Mouse (Mus musculus) midbrain, postnatal 0 days (tissue): ENCODE data around the gene Dhx33. TPM values are rescaled to one million over a fixed set of nuclear protein-coding genes. Genes with fewer than 3 reads are reported as not detected.

Experiments used
- ATAC-seq: fragments of 200-750 bp; cut with Nextera tagmentation; 2 replicates; pipeline ENCODE4 v1.8.0; 2017; ENCODE audit warnings: moderate number of reproducible peaks, mild to moderate bottlenecking, moderate TSS enrichment, moderate library complexity; ENCODE audit not compliant: low FRiP score
- DNase-seq: peaks from one replicate; pipeline ENCODE4 v3.0.0-alpha.2; 2015; ENCODE audit warnings: low spot score
- H3K27ac ChIP-seq: fragments of 300-500 bp; sonication (generic); 2 replicates; pipeline ENCODE4 v1.5.1; 2014; ENCODE audit warnings: low read depth, mild to moderate bottlenecking, low read length, mixed read lengths
- H3K27me3 ChIP-seq: fragments of 300-500 bp; sonication (generic); 2 replicates; pipeline ENCODE4 v1.6.1; 2014; ENCODE audit warnings: low read length, control low read depth, mixed read lengths; ENCODE audit not compliant: insufficient read depth
- H3K36me3 ChIP-seq: fragments of 300-500 bp; sonication (generic); 2 replicates; pipeline ENCODE4 v1.6.1; 2014; ENCODE audit warnings: low read length, control low read depth, mixed read lengths; ENCODE audit not compliant: insufficient read depth
- H3K4me1 ChIP-seq: fragments of 300-500 bp; sonication (generic); 2 replicates; pipeline ENCODE4 v1.6.1; 2014; ENCODE audit warnings: mild to moderate bottlenecking, control low read depth, antibody characterized with exemption, low read length, mixed read lengths; ENCODE audit not compliant: insufficient read depth
- H3K4me2 ChIP-seq: fragments of 300-500 bp; sonication (generic); 2 replicates; pipeline ENCODE4 v1.6.1; 2014; ENCODE audit warnings: low read depth, mild to moderate bottlenecking, low read length, mixed read lengths; ENCODE audit not compliant: poor library complexity, severe bottlenecking
- H3K4me3 ChIP-seq: fragments of 300-500 bp; sonication (generic); 2 replicates; pipeline ENCODE4 v1.5.1; 2014; ENCODE audit warnings: low read depth, mild to moderate bottlenecking, low read length, moderate library complexity
- H3K9ac ChIP-seq: fragments of 300-500 bp; sonication (generic); replicated peaks from 2 replicates; pipeline ENCODE4 v1.6.1; 2014; ENCODE audit warnings: mild to moderate bottlenecking, low read length, moderate library complexity, mixed read lengths; ENCODE audit not compliant: poor library complexity, severe bottlenecking
- H3K9me3 ChIP-seq: fragments of 300-500 bp; sonication (generic); 2 replicates; pipeline ENCODE4 v1.6.1; 2016; ENCODE audit warnings: low read length, control low read depth
- CTCF ChIP-seq: IDR thresholded peaks from 2 replicates; pipeline ENCODE4 v1.5.1; 2016; ENCODE audit warnings: antibody characterized with exemption, mild to moderate bottlenecking
- WGBS: fragments of 180-500 bp; shearing (Covaris S2); extraction: QIAGEN DNeasy Blood & Tissue Kit; methylation state at CpG from one replicate; pipeline ENCODE4 v1.1.7; 2014; 5-methylcytosine and 5-hydroxymethylcytosine counted together
- polyA plus RNA-seq: library from polyadenylated mRNA; unstranded; fragments of >200 nt; fragmentation: Nextera tagmentation; extraction: Ambion mirVana; gene quantifications from 2 replicates; pipeline ENCODE4 v1.2.1, GENCODE M21; 2015
- total RNA-seq: library from RNA; depleted of rRNA; stranded (reverse); fragments of >200 nt; gene quantifications from 2 replicates; pipeline ENCODE4 v1.2.3, GENCODE M21; 2014

Gene Dhx33
- total and polyA plus RNA-seq, 2 experiments from 2014 or later: 10.1 to 24.0 TPM

DNA sequence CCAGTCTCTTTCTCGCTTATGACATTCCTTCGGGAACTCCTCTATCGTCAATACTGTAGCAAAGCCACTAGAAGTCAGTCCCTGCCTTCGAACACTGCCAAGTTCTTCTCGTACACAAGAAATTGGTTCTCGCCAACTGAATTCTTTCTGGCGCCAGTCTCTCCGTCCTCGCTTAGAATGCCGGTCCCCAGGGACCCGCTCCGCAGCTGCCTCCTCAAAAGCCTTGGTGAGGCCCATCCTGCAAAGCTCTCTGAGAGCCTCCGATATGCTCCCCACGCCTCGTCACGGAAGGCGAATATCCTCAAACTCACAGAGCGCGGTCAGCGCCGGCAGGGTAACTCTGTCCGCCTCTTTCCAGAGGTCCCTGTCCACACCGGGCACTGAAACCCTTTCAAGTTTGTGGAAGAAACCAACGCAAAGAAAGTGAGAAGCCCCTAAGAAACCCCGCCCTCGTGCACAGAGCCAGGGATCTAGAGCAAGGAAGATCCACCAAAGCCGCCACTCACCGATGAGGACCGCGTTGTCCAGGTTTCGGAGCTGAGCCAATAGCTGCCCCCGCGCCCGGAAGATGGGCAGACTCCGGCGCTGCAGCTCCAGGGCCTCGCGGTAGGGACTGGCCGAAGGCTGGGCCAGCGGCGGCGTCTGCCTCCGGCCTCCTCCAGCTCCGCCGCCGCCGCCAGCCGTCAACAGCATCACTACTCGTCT lies 474 bp downstream of the Dhx33 start:
- Histone ChIP-seq H3K4me1 (peaks cover 9% of the 10 kb centered on the region; the same call in 1 of the 2 replicates), H3K9me3 (no peaks in the 10 kb centered on the region), H3K4me2 (peak overlapping the region; percentile 90), H3K27ac (peak overlapping the region; percentile 71), H3K27me3 (no peaks in the 10 kb centered on the region), H3K36me3 (peaks cover 19% of the 10 kb centered on the region), H3K4me3 (peak overlapping the region; percentile 71), H3K9ac (peak overlapping the region; percentile 55)
- DNase-seq: peak; percentile 52
- under 1% methylated on average over 48 of the region's 49 CpGs for WGBS
- TF ChIP-seq CTCF: no peak
- ATAC-seq: peak; percentile 72

DNA sequence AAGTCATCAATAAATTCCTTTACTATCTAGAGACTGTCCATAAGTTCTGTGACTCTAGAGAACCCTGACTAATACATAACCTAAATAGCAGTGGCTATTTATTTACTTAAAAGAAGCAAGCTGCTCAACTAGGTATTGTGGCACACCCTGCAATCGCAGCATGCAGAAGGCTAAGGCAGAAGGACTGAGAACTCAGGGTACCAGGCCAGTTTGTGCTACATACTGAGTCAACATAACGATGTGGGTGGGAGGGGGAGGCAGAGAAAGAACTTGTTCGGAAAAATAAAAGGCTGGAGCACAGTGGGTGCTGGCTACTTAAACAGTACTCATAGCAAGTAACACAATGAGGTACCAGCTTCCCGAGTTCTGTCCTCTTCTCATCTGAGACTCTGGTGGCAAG lies 3.1 kb downstream of the Dhx33 start:
- H3K4me2 ChIP-seq: no peak overlapping the region
- H3K4me3 ChIP-seq: no peak overlapping the region
- peaks cover 30% of the 10 kb centered on the region for H3K36me3 ChIP-seq
- H3K27me3 ChIP-seq: no peaks in the 10 kb centered on the region
- ATAC-seq (no peak), DNase-seq (no peak)
- H3K27ac ChIP-seq: no peak overlapping the region
- WGBS: 85% methylated on average over 4 of the region's 4 CpGs
- H3K9me3 ChIP-seq: no peaks in the 10 kb centered on the region
- no peak overlapping the region for H3K9ac ChIP-seq
- H3K4me1 ChIP-seq: peaks cover 9% of the 10 kb centered on the region; the same call in 1 of the 2 replicates
- TF ChIP-seq CTCF: no peak

DNA sequence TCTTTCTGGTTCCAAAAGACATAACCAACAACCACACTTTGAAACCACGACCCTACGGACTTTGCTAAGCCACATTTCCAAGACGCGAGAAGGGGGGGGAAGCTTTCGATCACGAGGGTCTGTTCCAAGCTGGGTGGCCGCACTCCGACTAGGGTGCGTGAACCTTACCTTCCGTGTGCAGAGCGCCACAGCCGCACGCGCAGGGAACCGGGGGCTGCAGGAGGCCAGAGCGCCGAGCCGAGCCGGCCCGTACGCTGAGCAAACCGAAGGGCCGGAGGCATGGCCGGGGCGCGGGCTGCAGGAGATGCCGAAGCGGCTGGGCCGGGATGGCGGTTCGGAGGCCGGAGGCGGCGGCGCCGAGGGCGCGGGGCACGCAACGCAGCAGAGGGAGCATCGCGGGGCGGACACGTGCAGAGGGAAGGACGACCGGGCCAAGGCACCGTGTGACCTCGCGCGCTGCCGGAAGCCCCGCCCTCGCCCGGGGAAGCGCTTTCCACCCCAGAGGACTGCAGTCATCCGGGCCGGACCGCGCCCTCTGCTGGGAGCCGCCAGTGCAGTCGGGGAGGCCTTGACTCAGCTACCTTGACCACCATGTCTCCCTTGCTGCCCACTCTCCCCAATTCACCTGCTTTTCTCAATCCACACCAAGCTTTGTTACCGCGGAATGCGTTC lies 21.5 kb downstream of the Dhx33 start, which contains the start of gene C1qbp:
Gene C1qbp, minus strand, starts transcription at position 470 of the 672 bp plus-strand sequence.
- under 1% methylated on average over 52 of the region's 64 CpGs for WGBS
- peak within 1 kb of the TSS; percentile 69 for H3K27ac ChIP-seq
- H3K9me3 ChIP-seq: no peaks in the 10 kb centered on the region
- peak within 1 kb of the TSS; percentile 70 for H3K4me2 ChIP-seq
- peaks cover 50% of the 10 kb centered on the region for H3K36me3 ChIP-seq
- peak within 1 kb of the TSS; percentile 99 for H3K4me3 ChIP-seq
- no peaks in the 10 kb centered on the region for H3K27me3 ChIP-seq
- peak; percentile 96 for TF ChIP-seq CTCF
- peak within 1 kb of the TSS; percentile 86 for H3K9ac ChIP-seq
- ATAC-seq: peak; percentile 94
- DNase-seq: peak; percentile 91
- H3K4me1 ChIP-seq: no peaks in the 10 kb centered on the region

DNA sequence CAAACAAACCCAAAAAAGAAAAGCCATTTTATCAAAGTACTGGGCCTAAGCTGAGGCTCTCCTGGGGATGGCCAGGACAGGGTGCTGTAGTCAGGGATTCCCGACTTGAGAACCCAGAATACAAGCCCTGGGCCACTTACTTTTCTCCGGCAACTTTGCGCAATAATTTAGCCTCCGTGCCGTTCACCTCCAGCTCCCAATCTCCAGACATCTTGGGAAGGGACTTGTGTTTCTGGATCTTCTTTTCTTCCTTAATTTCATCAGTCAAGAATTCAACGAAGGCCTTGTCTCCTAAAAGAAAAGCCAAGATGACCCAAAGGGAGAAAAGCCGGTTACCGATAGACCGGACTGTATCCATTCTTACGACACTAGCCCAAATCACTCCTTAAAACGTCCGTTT lies 22.2 kb downstream of the Dhx33 start:
- no peak for TF ChIP-seq CTCF
- Histone ChIP-seq H3K27ac (no peak overlapping the region), H3K9me3 (no peaks in the 10 kb centered on the region), H3K27me3 (no peaks in the 10 kb centered on the region), H3K4me3 (peak overlapping the region; percentile 99), H3K4me2 (peak overlapping the region; percentile 70), H3K36me3 (peaks cover 50% of the 10 kb centered on the region), H3K9ac (peak overlapping the region; percentile 86), H3K4me1 (no peaks in the 10 kb centered on the region)
- WGBS: 14% methylated on average over 12 of the region's 12 CpGs
- DNase-seq: no peak
- no peak for ATAC-seq

DNA sequence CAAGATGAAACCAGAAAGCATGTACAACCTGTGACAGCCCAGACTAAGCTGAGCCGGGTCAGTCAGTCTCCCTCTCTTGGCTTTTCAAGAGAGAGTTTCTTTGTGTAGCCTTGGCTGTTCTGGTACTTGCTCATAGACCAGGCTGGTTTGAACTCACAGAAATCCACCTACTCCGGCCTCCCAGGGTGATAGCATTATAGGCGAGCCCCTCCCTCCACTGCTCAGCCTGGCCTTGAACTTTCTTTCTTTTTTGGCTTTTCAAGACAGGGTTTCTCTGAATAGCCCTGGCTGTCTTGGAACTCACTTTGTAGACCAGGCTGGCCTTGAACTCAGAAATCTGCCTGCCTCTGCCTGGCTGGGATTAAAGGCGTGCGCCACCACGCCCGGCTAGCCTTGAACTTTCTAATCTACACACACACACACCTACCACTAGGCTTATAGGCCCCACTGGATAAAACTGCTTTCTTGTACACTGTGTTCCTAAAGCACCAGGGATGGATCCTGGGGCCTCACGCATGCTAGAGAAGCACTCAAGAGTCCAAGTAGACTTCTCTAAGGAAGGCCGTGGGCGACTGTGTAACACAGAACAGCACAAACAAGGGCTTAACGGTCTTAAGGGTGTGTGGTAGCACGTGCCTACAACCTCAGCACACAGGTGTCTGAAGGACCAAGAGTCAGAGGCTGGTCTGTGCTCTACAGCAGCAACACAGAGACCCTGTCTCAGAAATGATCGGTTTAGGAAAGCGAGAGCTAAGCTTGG lies 23.3 kb downstream of the Dhx33 start:
- H3K4me2 ChIP-seq: no peak overlapping the region

More for the DNA sequence above, 23.3 kb downstream of the Dhx33 start:
- Histone ChIP-seq H3K9me3 (no peaks in the 10 kb centered on the region), H3K36me3 (peaks cover 48% of the 10 kb centered on the region), H3K4me3 (no peak overlapping the region), H3K9ac (no peak overlapping the region), H3K4me1 (no peaks in the 10 kb centered on the region), H3K27me3 (no peaks in the 10 kb centered on the region), H3K27ac (no peak overlapping the region)
- no peak for DNase-seq
- no peak for TF ChIP-seq CTCF
- 97% methylated on average over 14 of the region's 14 CpGs for WGBS
- no peak for ATAC-seq
